Mouse (Mus musculus): ENCODE measurements around the gene Crip1. TPM values are rescaled to one million over a fixed set of nuclear protein-coding genes. Genes with fewer than 3 reads are reported as not detected.

Gene Crip1
- polyA plus RNA-seq, 1 experiment = 1,644 TPM

- TF ChIP-seq USF1 (IDR thresholded peaks at IDR 0.05; ENCODE audit: low read depth) (no peak), FOSL1 (IDR thresholded peaks at IDR 0.05; ENCODE audit: insufficient read depth, low read length, poor library complexity, severe bottlenecking) (no peak), CEBPB (IDR thresholded peaks at IDR 0.05; ENCODE audit: low read depth) (no peak), CTCF (IDR thresholded peaks at IDR 0.05; ENCODE audit: control insufficient read depth, insufficient read depth, insufficient read length) (no peak), MYOG (IDR thresholded peaks at IDR 0.05; ENCODE audit: control insufficient read depth, extremely low read depth, insufficient read length) (no peak), MYOD1 (IDR thresholded peaks at IDR 0.05; ENCODE audit: control insufficient read depth, insufficient read length, low read depth) (no peak), MAX (IDR thresholded peaks at IDR 0.05) (no peak)
- peaks cover 57% of the 10 kb centered on the region for H3K36me3 ChIP-seq (ENCODE audit: control insufficient read depth, insufficient read depth)
- no peak overlapping the region for H3K4me3 ChIP-seq (ENCODE audit: insufficient read depth, poor library complexity, severe bottlenecking)
Observed at GRCm38 (mm10) chr12:113137260-113138213, 8.6 kb upstream of the Crip1 start.

GRCm38 (mm10) chr12:113138291-113138690 is 7.8 kb upstream of the Crip1 start:
- H3K27me3 ChIP-seq (ENCODE audit: control insufficient read depth, insufficient read depth, insufficient read length) = no peaks in the 10 kb centered on the region
- peaks cover 23% of the 10 kb centered on the region for H3K79me3 ChIP-seq (ENCODE audit: low read depth)
- peaks cover 53% of the 10 kb centered on the region for H3K36me3 ChIP-seq (ENCODE audit: control insufficient read depth, insufficient read depth)
- H3ac ChIP-seq (ENCODE audit: control insufficient read depth, insufficient read length, low read depth) = no peak overlapping the region
- TF ChIP-seq MAX (IDR thresholded peaks at IDR 0.05) (no peak), MYOD1 (IDR thresholded peaks at IDR 0.05; ENCODE audit: control insufficient read depth, insufficient read length, low read depth) (no peak), FOSL1 (IDR thresholded peaks at IDR 0.05; ENCODE audit: insufficient read depth, low read length, poor library complexity, severe bottlenecking) (no peak), USF1 (IDR thresholded peaks at IDR 0.05; ENCODE audit: low read depth) (no peak), CTCF (IDR thresholded peaks at IDR 0.05; ENCODE audit: control insufficient read depth, insufficient read depth, insufficient read length) (no peak), CEBPB (IDR thresholded peaks at IDR 0.05; ENCODE audit: low read depth) (no peak), MYOG (IDR thresholded peaks at IDR 0.05; ENCODE audit: control insufficient read depth, extremely low read depth, insufficient read length) (no peak)
- no peak overlapping the region for H3K4me3 ChIP-seq (ENCODE audit: insufficient read depth, poor library complexity, severe bottlenecking)
- peaks cover 31% of the 10 kb centered on the region for H3K79me2 ChIP-seq (ENCODE audit: control insufficient read depth, insufficient read depth)

More at GRCm38 (mm10) chr12:113137260-113138213, 8.6 kb upstream of the Crip1 start:
- Histone ChIP-seq H3ac (ENCODE audit: control insufficient read depth, insufficient read length, low read depth) (no peak overlapping the region), H3K27me3 (ENCODE audit: control insufficient read depth, insufficient read depth, insufficient read length) (no peaks in the 10 kb centered on the region), H3K79me2 (ENCODE audit: control insufficient read depth, insufficient read depth) (peaks cover 23% of the 10 kb centered on the region), H3K79me3 (ENCODE audit: low read depth) (peaks cover 18% of the 10 kb centered on the region)

- Histone ChIP-seq H3K79me3 (ENCODE audit: low read depth) (peaks cover 31% of the 10 kb centered on the region), H3K4me3 (ENCODE audit: insufficient read depth, poor library complexity, severe bottlenecking) (no peak overlapping the region), H3K79me2 (ENCODE audit: control insufficient read depth, insufficient read depth) (peaks cover 39% of the 10 kb centered on the region), H3K27me3 (ENCODE audit: control insufficient read depth, insufficient read depth, insufficient read length) (no peaks in the 10 kb centered on the region), H3K36me3 (ENCODE audit: control insufficient read depth, insufficient read depth) (peaks cover 53% of the 10 kb centered on the region), H3ac (ENCODE audit: control insufficient read depth, insufficient read length, low read depth) (no peak overlapping the region)
- TF ChIP-seq MAX (IDR thresholded peaks at IDR 0.05) (no peak), MYOG (IDR thresholded peaks at IDR 0.05; ENCODE audit: control insufficient read depth, extremely low read depth, insufficient read length) (no peak), MYOD1 (IDR thresholded peaks at IDR 0.05; ENCODE audit: control insufficient read depth, insufficient read length, low read depth) (no peak), CEBPB (IDR thresholded peaks at IDR 0.05; ENCODE audit: low read depth) (no peak), FOSL1 (IDR thresholded peaks at IDR 0.05; ENCODE audit: insufficient read depth, low read length, poor library complexity, severe bottlenecking) (no peak), CTCF (IDR thresholded peaks at IDR 0.05; ENCODE audit: control insufficient read depth, insufficient read depth, insufficient read length) (no peak), USF1 (IDR thresholded peaks at IDR 0.05; ENCODE audit: low read depth) (no peak)
Observed at GRCm38 (mm10) chr12:113138901-113139864, 6.9 kb upstream of the Crip1 start.

GRCm38 (mm10) chr12:113139908-113140615 is 6.1 kb upstream of the Crip1 start, which contains the start of gene Crip2:
Crip2 (plus strand) TSS chr12:113140236.
- Histone ChIP-seq H3K79me2 (ENCODE audit: control insufficient read depth, insufficient read depth) (peaks cover 48% of the 10 kb centered on the region), H3K27me3 (ENCODE audit: control insufficient read depth, insufficient read depth, insufficient read length) (no peaks in the 10 kb centered on the region), H3K4me3 (ENCODE audit: insufficient read depth, poor library complexity, severe bottlenecking) (peak within 1 kb of the TSS; percentile 97), H3K79me3 (ENCODE audit: low read depth) (peaks cover 38% of the 10 kb centered on the region), H3K36me3 (ENCODE audit: control insufficient read depth, insufficient read depth) (peaks cover 55% of the 10 kb centered on the region), H3ac (ENCODE audit: control insufficient read depth, insufficient read length, low read depth) (peak within 1 kb of the TSS; percentile 59)
- no peak for TF ChIP-seq CTCF (IDR thresholded peaks at IDR 0.05; ENCODE audit: control insufficient read depth, insufficient read depth, insufficient read length)
- peak; percentile 62 for TF ChIP-seq MAX (IDR thresholded peaks at IDR 0.05)
- no peak for TF ChIP-seq CEBPB (IDR thresholded peaks at IDR 0.05; ENCODE audit: low read depth)
- TF ChIP-seq MYOG (IDR thresholded peaks at IDR 0.05; ENCODE audit: control insufficient read depth, extremely low read depth, insufficient read length) = no peak
- peak; percentile 44 for TF ChIP-seq MYOD1 (IDR thresholded peaks at IDR 0.05; ENCODE audit: control insufficient read depth, insufficient read length, low read depth)
- no peak for TF ChIP-seq USF1 (IDR thresholded peaks at IDR 0.05; ENCODE audit: low read depth)
- no peak for TF ChIP-seq FOSL1 (IDR thresholded peaks at IDR 0.05; ENCODE audit: insufficient read depth, low read length, poor library complexity, severe bottlenecking)
